Mouse (Mus musculus) gastrocnemius, adult 18-20 months (tissue): ENCODE data around the gene Smg9. TPM values are rescaled to one million over a fixed set of nuclear protein-coding genes. Genes with fewer than 3 reads are reported as not detected.

Source experiments
- DNase-seq: peaks from one replicate; pipeline ENCODE4 v3.0.0; 2021; ENCODE audit warnings: low spot score
- total RNA-seq, 2 experiments: library from RNA; stranded (reverse); gene quantifications; 2 replicates each; pipeline ENCODE4 v1.2.3; 2021

Gene Smg9
- total RNA-seq, 2 experiments from 2014 or later, result 10.3 to 11.0 TPM

DNA sequence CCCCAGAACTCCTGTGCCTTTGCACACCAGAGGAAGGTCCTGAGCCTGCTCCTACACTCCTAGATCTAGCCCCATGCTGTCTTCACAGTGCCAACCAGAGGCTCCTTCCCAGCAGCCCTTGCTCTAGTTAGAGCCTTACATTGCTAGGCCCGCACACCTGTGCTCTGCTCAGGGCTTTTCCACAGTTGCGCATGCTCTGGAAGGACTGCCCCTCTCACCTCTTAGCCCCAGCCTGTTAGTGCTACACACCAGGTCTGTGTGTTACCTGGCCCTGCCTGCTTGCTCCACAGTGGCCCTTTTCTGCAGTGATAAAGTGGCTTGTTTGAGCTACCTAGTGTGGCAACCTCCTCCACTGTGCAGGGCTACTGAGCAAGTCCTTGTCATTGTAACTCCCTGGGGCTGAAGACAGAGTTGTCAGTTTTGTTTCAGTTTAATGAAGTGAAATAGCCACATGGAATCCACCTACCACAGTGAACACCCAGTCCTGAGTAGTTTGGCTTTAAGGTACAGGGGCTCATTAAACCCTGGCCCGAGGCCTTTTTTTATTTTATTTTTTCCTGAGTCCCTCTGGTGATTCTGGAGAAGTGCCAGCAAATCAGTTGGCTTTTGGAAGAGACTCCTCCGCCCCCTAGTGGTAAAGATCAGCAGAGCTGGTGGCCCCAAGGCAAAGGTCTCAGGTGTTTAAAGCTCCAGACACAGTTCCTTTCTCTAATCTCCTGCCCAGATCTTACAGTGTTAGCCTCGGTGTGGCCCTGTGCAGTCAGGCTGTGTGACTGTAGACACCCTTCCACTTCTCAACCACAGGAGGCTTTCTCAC is 7.3 kb downstream of the Smg9 start:
- peak; percentile 82 for DNase-seq

DNA sequence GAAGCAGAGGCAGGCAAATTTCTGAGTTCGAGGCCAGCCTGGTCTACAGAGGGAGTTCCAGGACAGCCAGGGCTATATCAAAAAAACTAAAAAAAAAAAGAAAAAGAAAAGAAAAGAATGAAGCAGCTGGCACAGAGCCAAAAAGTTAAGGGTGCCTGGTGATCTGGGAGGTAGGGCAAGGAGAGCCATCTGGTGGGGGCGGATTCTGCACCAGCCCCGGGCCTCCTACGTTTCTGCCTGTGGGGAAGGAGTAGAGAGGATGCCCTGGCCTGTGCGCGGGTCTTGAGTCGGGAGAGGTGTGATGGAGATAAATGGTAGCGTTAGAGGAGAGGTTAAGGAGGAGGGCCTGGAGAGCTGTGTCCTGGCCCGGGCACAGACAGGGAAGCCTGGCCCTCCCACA is 8.8 kb downstream of the Smg9 start:
- no peak for DNase-seq

DNA sequence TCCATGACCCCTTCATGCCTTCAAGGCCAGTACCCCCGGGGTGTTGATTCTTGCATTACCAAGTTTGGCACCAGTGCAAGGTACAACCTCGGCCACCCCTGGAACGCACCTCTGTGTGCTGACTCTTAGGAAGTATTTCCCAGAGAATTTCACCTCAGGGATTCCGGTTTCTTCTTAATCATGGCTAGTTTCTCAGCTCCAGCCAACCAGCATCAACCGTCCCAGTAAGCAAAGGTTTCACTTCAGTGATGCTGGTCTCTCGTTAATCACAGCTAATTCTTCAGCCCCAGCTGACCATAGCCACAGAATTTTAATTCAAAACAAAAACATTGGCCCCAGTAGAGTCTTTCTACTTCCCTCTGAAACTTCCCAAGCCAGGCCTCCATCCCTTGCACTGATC is 10.7 kb downstream of the Smg9 start:
- no peak for DNase-seq

DNA sequence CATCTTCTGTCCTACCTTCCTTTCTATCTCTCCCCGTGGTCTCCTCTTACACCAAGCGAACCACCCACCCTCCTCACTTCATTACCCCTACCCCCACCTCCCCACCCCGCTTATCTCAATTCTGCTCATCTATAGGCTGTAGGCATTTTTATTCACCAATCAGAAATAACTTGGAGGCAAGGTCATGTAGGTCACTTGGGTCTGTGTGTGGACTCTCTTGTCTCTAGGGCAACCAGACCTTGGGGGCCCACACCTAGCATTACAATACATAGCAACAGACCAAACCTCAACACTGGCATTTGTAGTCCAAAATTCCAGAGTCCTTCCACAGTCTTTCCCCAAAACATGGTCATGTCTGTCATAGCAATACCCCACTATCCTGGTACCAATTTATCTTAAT is 11.4 kb downstream of the Smg9 start:
- DNase-seq, result no peak

DNA sequence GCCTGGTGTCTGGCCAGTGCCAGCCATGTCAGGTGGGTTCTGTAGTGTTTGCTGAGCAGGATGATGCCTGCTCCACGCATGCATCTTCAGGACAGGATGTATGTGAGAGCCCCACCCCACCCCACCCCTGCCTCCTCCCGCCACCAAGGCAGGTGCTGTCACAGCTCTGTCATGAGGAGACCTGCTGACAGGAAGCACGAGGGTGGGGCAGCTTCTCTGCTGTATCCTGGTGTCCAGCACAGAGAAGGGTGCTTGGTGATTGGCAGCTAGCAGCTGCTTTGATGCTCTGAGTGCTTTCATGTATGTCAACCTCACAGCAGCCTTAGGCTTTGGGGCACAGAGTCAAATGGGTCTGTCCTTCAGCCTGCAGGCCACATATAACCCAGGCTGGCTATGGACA is 14.2 kb downstream of the Smg9 start:
- no peak for DNase-seq

DNA sequence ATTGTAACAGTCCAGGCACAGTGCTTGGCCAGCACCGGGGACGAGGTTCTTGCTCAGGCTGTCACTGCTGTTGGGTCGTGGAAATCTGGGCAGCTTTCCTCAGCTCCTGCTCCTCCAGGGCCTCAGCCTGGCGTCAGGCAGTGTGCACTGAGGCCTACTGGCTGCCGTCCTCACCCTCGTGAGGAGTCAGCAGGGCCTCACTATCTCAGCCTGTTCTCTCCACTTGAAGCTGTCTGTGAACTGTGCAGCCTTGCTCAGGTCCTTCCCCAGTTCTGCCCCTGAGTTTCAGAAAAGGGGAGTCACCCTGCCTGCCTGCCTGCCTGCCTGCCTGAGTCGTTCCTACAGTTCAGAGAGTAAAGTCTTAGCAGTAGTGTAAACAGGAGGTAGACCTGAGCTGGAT is 15.8 kb downstream of the Smg9 start:
- DNase-seq, result no peak

DNA sequence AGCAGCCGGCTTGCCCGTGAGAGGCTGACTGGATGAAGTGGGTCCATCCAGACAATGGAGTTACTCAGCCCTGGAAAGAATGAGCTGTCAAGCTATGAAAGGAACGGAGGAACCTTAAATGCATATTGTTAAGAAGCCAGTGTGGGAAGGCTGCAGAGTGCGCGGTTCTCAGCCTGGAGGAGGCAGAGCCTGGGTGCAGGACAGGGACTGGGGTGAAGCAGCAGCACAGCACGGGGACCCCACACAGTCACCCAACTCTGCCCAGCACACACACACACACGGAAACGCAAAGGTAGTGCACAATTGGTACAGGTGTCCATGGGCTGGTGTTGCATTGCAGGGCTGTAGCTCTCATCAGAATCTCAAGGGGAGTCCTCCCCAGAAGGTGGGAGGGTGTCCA is 20.2 kb downstream of the Smg9 start:
- no peak for DNase-seq

DNA sequence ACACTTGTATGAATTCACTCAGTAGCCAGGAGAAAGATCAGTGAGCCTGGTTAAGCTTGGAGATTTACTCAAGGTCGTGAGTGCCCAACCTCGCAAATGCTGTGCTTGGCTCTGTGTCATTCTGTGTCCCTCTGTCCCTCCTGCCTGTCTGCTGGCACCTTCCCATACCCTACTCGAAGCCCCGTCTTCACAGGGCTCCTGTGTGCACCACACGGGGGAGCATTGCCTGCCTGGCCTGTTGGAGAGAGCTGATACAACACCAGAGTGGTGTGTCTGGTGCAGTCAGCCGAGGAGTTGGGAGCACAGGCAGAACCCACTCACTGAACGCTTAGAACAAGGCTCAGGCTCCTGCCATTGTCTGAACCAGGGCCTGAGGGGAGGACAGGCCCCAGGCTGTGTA is 22.2 kb downstream of the Smg9 start:
- DNase-seq, result no peak

DNA sequence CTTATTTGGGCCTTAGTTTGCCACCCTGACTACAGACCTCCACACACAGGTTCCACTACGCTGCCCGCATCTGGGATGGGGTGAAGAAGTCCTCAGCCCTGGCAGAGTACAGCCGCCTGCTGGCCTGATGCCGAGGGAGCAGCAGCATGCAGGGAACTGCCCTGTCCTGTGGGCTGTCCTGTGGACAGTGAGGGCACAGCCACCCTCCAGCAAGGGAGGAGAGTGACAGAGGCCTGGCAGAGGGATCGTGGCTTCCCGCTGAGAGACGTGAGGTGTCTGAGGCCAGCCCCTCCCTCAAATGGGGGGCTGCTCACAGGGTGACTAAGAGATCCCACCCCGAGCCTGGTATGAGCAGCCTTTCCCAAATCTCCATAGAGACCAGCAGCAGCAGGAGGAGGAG is 22.8 kb downstream of the Smg9 start:
- DNase-seq, result no peak

DNA sequence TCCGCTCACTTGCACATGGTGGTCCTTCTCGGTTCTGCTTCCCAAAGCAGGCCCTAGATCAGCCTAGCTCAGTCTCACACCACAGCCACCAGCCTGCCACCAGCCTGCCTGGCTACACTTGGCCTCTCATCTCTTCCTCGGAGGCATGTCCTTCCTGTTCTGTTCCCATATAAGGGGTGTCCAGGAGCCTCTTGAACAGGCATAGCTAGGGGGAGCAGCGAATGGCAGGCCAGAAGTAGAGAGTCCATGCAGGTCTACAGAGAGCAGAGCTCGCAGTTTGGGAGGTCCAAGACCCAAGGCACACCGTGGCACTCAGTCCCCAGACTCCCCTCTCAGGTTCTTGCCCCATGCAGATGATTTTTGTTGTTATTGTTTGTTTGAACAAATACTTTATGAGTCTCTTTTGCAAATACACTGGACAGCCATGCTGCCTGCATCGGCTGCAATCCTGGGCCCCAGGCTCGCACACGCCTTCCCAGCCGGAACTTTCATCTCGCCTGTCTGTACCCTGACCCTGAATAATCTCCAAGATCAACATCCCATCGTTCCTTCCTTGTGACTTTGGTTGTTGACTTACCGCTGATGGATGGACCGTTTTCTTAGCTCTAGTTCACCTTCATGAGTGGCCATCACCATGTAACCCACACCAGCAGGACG is 23.8 kb downstream of the Smg9 start:
- no peak for DNase-seq

DNA sequence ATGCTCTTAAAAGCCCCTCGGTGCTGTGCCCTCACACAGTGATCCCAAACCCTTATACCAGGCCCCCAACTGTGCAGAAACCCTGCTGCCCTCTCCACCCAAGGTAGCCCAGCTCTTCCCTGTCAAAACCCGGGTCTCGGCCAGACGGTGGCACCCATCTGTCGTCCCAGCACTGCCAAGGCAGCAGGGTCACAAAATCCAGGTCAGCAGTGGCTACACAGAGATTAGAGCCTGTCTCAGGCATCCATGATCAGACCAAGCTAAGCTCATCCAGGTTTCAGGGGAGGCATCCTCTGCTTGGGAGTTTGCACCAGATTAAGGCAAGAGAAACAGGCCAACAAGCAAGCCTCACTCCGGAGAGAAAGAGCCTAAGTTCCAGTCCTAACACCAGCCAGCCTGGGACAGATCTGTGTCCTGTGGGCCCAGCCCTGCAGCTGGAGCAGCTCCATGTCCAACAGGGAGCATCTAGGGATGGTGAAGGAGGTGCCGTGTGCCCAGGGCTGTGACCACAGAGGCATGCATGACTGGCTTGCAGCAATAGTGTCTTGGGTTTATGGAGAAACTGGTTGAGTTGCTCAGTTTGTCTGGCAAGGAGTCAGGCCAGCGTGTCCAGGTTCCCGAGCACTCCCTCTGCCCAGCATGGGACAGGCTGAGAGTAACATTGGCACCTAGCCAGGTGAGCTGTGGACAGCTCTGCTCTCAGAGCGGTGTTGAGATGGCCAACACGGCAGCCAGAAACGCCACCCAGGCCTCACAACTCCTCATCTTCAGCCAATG is 24.7 kb downstream of the Smg9 start:
- DNase-seq, result no peak

DNA sequence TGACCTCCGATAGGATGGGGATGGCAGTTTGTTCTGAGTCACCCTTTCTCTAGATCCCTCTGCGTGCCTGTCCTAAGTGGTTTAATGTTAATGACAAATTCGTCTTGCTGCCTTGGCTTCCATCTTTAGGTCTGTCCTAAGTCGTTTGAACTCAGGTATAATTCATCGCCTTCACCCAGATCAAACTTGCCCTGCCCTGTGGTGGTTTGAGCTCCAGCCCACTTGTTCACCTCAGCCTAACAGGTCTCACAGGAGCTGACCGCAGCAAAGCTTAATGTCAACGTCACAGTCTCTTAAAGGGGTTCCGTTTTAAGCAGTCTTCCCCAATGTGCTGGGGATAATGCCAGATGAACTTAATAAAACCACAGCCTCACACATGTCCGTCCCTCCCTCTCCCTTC is 26.5 kb downstream of the Smg9 start:
- DNase-seq, result no peak

DNA sequence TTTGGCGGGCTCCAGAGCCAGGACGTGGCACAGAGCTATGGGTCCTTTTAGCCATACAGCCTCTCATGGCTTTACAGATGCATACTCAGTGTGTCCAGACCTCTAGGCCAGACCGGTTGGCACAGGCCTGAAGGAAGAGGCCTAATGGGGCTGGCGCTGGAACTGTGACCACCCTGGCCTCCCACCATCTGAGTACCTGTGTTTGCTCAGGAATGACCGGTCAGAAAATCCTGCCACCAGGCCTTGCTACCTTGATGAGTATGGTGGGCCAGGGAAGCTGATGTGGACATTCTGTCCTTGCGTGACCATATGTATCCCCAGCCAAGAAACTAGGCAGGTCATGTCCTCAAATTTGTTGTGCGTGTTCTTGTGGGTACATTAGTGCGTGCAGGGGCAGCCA is 27.7 kb downstream of the Smg9 start:
- DNase-seq, result no peak

DNA sequence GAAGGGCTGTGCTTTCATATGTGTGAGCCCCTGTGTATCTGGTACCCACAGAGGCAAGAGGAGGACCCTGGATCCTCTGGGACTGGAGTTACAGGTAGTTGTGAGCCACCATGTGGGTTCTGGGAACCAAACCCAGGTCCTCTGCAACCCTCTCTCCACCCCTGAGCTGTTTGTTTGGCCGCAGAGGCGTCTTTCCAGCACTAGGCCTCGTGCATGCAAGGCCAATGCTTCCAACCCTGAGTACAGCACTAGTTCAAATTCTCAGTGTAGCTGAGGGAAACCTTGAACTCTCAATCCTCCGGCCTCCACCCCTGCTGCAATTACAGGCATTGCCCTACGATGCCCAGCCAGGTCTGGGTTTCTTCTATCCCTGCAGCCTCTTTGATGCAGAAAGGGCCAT is 29.3 kb downstream of the Smg9 start:
- no peak for DNase-seq

DNA sequence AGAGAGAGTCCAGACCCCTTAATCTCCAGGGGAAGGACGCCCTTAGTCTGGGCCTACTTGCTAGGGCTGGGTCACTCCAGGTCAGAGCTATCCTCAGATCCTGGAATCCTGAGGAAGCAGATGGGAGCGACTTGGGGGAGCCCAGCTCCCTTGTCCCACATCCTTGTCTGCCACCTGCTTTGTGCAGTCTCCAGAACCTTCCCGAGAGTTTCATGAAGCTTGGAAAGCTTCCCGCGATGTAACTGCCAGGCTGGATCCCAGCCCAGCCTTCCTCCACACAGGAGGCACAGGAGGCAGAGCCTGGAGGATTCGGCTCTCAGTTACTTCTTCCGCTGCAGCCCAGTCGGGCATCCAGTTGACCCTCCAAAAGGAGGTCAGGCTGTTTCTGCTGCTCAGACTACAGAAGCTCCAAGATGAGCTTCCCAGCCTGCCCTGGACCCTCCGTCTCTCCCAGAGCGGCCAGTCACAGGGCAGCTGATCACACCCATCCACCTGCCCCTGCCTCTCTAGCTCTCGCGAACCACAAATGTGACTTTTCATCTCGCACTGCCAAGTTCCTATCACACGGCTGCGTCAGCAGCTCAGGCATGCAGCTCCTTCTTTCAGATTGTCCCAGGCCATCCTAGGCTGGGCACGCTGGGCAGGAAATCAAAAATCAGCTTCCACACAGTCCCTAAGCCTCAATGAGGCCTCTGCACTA is 30.1 kb downstream of the Smg9 start:
- peak; percentile 49 for DNase-seq

DNA sequence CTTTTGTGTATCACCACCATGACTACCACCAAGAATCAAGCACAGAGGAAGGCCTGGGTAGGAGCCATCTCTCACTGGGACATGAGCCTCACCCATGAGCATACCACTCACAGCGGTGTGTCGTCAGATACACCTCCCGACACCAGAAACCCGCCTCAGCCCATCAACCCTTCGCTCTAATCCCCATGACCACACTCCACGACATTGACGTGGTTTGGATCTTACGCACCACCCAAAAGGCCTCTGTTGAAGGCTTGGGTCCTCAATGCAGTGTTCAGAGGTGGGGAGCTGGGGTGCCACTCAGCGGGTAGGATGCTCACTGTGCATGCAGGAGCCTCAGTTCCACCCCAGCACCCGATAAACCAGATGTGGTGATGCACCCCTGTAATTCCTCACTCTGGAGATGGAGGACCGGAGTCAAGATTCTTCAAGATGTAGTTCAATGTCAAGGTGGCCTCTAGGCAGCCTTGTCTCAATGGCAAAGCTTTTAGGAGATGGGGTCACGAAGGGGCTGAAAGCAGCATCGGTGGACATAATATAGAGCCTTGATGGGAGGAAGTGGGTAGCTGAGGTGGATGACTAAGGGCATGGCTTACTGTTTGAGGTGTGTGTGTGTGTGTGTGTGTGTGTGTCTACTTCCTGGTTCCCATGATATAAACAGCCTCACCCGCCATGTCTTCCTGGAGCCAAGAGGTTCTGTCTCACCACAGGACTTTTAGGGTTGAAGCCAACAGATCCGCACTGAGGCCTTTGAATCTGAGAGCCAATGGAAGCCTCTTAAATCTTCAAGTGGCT is 31.3 kb downstream of the Smg9 start:
- DNase-seq, result no peak

DNA sequence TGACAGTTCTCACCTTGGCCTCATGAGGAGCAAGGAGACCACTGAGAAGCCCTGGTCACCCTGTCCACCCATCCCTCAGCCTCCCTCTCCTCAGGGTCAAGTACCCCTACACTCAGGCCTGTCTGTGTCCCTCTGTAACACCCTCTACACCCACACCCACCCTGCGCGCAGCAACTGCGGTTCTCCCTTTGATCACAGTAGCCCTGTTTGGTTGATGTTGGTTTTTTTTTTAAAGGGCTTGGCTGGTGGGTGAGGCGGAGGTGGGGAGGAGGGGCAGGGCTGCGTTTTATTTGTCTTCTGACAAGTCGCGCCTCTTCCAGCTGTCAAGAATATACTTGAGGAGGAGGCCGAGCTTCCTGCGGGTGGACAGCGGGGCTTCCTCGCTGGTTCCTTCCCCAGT is 32.3 kb downstream of the Smg9 start:
- no peak for DNase-seq

DNA sequence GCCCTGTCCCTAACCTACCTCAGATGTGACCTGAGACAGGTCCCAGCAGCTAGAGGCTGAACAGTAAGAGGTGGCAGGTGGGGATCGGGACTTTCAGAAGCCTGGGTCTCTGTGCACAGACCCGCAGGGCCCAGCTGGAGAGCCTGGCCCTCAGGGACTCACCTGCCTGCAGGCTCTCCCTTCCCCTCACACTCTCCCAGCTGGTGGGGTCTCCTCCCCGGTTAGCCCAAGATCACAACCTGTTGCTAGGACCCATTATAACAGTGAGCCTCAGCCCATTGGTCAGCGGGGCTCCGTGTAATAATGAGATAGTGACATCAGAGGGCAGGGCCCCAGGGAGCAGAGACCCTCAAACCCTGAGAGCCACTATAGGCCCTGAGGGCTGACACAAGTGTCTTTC is 35.9 kb downstream of the Smg9 start:
- DNase-seq, result no peak

DNA sequence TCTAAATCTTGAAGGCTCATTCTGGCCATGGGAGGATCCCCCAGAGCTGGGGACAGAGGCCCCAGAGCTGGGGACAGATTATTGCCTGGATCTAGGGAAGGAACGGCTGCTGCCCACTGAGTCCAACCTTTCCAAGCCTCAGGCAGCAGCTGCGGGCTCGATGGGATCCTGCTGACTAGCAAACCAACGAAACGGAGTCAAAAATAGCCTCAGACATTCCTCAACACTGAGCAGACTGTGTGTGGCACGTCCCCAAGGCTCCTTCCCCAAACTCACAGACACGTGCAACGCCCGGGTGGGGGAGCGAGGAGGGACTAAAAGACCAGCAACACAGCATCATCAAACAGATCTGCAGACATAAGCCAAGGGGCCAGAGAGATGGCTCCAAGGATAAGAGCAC is 38.6 kb downstream of the Smg9 start:
- peak; percentile 14 for DNase-seq

DNA sequence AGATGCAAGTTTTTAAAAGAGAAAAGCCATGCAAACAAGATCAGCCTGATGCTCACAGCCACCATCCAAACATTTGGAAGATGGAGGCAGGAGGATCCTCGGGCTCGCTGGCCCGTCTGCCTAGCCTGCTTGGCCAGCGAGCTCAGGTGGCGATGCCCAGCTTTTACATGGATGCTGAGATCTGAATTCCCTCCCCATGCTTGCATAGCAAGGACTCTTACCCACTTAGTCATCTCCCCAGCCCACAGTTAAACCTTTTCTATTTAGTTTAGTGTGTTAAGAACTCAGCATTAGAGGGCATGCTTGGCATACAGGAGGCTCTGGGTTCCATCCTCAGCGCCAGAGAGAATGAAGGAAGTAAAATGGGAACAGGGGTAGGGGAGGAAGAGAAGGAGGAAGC is 39.8 kb downstream of the Smg9 start:
- DNase-seq, result no peak

DNA sequence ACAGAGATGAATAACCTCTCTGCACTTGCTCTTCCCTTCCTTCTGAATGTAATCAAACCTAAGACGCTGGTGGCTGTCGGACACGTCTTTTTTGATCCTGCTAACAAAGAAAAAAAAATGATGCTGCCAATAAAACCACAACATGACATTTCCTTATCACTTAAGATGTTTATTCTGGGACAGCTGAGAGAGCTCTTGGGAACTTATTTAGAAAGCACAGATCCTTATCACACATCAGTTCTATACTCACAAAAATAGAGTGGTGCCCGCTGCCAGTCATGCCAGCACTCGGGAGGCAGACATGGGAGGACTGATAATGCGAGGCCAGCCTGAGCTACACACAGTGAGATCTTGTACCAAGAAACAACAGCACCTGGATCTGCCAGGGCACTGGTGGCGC is 40.5 kb downstream of the Smg9 start:
- no peak for DNase-seq
